Mouse (Mus musculus) kidney, adult 9 months (tissue): ENCODE measurements around the gene Anxa8.
A peak's percentile ranks its signal among the peaks of the same experiment; 100 is the strongest.

Source experiments
- DNase-seq: peaks from one replicate; pipeline ENCODE4 v3.0.0; 2022

Anxa8 gene

DNA sequence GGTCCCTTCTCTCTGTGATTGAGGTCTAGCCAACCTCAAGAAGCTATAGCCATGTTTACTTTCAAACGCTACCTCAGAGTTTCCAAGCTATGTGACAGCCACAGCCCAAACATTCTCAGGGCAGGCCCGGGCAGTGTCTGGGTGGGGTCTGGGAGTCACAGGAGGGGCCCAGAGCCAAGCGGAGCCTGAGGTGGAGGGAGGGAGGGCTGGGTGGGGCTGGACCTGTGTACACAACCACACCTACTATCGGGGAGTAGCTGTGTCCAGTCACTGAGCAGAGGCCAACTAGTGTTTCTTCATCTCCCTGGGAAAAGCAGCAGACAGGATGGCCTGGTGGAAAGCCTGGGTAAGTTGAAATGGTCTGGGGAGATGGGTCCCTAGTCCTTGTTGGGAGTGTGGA is at the start of gene Anxa8:
Anxa8 (plus strand) TSS at position 251 of the 400 bp plus-strand sequence.
- DNase-seq = no peak

DNA sequence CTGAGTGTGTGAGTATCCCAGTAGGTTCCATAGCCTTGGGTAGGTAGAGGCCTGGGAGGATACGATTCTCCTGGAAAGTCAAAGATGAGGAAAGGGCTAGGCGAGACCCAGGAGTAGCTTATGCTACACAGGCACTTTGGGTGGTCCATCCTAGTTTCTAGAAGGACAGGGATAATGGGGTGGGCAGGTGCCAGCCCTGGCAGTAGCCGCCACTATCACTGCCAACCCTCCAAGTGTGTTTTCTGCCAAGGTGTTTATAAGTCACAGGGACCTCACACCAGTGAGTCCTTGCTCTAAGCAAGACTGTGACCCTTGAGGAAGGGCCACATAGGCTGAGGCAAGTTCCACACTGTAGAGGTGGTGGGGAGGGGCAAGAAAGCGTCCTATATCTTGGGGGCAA is 44.5 kb upstream of the Anxa8 start:
- DNase-seq = no peak

DNA sequence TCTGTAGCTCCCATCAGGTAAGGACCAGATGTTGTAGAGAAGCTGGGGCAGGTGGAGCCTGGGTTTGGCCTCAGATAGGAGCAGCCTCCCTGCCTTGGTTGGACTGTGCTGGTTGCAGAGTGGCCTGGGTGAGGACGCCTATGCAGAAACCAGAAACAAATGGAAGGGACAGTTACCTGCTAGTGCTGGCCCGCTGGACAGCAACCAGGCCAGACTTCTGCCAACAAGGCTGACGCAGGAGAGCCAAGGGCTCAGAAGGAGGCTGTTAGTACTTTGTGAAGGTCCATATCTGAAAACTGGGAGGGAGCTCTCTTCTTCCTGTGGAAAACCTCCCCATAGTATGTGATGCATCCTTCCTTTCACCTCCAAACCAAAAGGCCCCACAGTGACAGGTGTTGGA is 42.4 kb upstream of the Anxa8 start:
- DNase-seq = no peak

DNA sequence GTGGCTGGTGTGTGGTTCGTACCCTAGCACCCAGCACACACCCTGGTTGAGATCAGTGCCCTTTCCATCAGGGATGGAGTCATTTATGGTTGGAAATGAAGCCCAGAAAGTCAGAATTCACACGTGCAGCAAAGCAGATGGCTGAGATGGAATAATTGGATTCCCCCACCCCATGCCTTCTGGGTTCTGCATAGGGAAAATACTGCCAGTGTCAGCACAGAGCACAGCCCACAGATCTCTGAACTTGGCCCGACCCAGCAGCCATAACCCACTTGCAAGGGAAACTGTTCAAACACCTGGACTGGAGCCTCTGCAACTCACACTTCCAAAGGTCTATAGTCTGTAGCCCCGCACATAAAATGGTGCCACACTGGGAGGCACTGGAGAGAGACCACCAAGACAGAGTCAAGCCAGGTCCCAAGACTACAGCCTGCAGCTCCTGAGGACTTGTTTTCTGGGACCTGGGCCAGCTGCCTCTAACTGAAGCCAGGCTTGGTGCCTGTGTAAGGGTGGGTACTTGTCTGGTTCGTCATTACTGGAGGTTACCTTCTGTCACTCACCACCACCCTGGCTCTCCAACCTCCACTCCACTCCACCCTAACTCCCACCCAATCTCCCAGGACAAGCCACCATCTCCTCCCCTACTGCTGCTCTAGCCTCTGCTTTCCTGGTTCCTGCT is 35.5 kb upstream of the Anxa8 start:
- no peak for DNase-seq

DNA sequence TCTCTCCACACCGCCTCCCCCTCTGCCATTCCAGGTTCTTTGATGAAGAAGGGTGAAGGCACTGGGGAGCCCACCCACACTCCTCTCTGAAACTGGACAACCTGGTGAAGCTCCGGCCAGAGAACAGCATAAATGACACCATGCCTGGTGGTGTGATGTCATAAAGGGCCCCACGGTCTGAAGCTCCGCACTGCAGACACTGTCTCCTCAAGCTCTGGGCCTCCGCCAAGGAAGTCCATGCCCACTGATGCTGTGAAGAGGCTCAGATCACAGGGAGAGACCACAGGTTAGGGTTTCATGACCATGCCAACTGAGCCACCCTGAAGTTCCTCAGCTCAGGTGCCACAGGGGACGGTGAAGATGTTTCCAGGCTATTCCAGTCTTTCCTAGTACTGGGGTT is 33.3 kb upstream of the Anxa8 start, which contains the start of gene Antxrl:
Antxrl (plus strand) TSS at position 192 of the 400 bp plus-strand sequence.
- DNase-seq = no peak

DNA sequence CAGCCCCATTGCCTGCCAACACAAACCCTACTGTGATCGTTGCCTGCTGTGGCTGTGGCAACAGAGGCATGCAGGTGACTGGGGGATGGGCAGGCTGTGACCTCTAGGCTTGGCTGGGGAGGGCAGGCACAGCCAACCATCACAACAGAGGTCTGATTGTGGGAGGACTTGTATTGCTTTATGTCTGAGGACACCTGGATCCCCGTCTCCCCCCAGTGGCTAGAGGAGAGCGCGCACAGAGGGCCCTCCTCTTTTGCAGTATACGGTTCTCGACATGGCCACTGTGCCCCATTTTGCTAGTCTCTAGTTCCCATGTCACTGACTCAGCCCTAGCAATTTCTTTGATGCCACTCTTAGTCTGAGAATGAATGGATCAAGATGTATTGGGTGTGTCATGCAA is 14.1 kb upstream of the Anxa8 start:
- DNase-seq = no peak

DNA sequence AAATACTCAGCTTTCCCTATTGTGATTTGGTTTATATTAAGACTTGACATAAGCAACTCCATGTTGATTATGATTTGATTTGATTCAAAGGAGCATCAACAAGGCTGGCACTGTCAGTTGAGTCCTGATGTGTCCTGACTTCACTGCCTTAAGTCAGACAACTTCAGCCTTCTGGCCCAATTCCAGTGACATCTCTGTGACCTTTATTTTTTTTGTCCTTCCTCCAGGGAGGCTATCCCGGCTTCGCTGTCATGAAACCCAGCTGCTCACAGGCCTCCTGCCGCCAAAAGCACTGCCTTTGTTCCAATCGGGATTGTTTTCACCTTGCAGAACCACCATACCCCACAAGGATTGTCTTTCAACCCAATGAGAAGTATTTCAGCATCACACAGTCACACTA is 10.4 kb upstream of the Anxa8 start:
- peak; percentile 24 for DNase-seq

DNA sequence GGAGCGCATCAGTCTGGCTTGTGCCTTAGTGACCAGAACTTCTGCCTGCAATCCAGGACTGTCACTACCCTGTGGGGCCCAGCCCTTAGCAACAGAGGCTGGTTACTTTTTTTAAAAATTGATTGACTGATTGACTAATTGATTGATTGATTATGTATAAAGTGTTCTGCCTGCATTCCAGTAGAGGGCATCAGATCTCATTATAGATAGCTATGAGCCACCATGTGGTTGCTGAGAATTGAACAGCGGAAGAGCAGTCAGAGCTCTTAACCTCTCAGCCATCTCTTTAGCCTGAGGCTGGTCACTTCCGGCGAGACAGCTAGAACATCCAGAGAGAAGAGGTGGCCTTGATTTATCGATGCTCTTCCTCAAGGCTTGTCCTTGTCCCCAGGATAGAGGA is 8.6 kb upstream of the Anxa8 start:
- DNase-seq = no peak

DNA sequence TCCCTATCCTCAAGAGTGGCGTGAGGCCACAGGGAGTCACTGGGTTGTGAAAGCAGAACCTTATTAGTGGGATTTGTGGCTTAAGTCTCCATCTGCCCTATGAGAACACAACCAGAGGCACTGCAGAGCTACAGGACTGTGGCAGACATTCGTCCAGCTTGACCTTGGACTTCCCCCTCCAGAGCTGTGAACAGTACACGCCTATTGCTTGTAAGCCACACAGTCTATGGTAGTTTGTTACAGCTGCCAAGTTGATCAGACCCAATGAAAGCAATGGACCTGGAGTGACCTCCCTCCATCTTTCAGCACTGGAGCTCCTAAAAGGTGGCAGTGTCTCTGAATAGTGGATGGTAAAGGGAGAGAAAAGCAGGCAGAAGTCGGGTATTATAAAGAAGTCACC is 7.5 kb upstream of the Anxa8 start:
- no peak for DNase-seq

DNA sequence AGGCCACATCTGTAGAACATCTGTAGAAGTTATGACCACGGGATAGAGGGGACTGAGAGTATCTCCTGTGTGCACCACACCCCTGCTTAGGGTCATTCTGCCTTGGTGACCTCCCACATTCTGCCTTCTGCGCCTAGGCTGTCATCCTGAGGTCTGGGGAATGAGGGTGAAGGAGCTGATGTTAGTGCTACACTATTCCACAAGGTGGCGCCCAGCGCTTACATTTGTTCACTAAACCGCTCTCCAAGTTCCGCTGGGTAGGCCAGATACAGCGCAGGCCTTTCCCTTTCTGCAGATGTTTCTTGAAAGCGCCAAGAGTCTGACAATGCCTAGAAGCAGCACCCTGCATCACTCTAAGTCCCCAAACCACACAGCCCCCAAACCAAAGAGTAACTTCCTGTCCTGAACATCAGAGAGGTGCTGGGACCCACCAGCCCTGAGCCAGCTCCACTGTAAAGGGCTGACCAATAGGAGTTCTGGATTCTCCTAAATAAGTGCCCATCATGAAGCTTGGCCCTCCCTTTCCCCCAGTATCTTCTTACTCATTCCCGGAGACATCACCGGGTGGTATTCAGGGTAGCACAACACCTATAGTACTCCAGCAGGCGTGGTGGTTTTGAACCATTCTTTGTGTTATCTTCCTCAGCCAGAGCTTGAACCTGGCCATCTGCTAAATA is 5.3 kb upstream of the Anxa8 start:
- peak; percentile 65 for DNase-seq

DNA sequence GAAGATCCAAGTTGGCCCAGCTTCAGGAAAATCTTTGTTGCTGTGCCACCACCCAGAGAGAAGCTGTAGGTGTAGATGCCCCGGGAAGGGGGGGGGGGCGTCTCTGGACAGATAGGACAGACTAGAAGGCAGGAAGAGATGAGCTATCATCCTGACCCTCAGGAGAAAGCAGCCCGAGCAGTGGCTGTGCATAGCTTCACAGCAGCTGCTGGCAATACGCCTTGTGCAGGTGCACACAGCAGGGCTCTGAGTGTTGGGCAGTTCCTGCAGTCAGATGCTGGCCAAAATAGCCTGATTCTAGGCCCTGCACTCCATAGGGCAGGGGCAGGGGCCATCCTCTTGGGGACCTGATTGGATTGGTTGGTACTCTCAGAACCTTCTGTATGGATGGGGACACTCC is 1.0 kb downstream of the Anxa8 start:
- DNase-seq = no peak

DNA sequence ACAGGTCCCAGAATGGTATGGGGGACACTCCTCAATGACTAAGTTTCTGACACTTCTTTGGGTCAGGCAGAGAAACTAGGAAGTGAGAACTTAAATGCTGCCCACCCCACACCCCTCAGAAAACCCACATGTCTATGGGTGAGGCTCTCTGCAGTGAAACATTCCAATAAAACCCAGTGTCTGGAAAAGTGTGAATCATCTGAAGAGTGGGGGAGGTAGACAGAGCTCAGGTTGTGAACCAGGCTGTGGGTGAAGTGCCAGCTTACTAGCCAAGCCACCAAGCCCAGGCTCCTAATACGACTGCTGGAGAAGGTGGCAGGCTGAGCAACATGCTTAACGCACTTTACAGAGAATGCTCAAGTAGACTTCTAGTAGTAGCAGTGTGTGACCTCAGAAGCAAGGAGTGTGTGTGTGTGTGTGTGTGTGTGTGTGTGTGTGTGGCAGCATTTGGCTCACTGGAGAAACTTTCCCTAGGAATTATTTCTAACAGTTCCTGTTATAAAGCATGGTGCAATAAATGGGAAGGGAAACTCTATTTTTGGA is 2.1 kb downstream of the Anxa8 start:
- DNase-seq = no peak

DNA sequence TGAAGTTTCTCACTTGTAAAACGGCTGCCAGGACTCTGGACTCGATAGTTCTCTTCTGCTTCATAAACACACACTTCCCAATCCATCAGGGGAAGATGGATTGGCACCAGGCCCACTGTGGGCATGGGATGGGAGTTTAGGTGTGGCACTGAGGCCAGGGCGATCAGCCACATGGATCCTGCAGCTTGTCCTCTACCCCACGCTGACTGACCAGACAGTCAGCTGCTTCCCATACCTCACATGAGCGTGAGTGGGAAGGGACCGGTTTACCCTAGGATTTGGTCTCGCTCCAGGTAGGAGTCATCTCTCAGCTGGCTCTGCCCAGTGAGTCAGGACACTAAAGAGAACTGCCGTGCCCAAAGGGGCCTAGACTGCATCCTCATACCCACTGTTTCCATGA is 4.0 kb downstream of the Anxa8 start:
- no peak for DNase-seq

DNA sequence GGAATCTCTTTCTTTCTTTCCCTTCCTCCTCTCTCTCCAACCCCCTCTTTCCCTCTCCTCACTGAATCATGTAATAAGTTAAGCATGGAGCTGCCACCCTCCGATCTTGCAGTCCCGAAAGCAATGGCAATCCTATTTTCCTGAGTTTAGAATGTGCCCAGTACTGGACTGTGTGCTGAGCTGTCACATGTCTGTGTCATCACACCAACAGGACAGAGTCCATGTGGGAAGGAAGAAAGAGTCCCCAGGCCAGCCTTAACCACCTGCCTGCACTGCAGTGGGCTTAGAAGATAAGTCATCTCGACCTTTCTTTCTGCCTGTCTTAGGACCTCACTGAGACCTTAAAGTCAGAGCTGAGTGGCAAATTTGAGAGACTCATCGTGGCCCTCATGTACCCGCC is 5.7 kb downstream of the Anxa8 start:
- DNase-seq = no peak

DNA sequence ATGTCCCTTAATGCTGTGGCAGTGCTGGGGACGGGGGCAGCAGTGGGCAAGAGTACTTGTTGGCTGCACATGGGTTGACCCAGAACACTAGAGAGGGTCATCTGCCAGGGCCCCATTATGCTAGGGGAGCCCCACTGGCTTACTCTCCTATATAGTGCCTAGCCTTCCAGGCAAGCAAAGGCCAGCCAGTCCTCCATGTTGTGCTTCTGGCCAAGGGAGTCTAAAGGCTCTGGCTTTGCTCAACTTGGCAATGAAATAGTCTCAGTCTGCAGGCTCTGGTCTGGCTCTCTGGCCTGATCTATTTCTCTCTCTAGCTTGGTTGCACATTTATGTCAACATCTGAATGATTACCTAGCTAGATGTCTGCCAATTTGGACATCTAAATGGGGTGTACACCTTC is 7.1 kb downstream of the Anxa8 start:
- DNase-seq = no peak

DNA sequence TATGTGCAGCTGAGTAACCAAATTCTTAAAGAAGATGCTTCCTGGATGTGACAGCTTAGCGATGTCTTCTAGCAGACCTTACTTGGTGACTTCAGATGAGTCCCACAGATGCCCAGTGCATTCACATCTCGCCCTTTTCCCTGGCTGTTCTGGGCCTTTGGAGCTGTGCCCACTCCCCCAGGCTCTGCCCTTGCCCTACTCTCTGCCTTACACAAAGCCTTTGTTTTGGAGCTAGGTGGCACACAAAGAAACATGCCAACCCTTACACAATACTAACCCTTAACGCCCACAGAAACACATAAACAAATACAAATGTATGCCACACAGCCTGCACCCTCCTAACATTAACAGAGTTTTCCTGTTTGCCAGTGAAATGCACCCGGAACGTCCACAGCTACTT is 10.4 kb downstream of the Anxa8 start:
- no peak for DNase-seq

DNA sequence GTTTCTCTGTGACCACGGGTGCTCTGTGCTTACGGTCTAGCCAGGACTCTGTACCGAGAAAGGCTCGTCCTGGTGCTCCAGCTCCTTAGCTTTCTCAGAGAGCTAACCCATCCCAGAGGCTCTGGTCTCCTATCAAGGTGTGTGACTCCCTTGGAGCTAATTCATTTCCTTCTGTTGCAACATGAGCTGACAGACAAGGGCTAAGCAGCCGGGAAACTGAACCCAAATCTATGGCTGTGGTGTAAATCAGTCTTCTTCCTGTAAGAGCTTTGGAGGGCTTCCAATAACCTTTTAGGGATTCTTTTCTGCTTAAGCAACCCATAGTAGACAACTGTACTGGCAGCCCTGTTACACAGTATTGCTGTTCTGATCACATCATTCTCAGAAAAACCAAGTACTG is 16.8 kb downstream of the Anxa8 start, which contains the start of gene A630023A22Rik:
A630023A22Rik (minus strand) TSS at position 154 of the 400 bp plus-strand sequence.
- DNase-seq = no peak

DNA sequence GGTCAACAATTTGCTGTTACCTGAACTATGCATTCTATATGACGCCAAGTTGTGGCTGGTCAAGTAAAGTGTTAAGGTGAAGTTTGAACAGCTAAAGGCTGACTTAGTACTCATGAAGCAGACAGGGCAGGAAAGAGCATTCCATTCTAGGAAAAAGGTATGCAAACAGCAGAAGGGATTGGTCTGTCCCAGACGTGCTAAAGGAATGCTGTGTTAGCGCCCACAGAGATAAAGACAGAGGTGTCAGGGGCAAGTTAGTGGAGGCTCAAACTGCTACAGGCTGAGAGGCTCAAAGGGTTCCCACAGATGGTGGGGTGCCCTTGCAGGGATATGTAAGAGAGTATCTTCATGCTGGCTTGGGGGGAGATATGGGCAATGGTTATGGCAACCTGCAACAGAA is 18.1 kb downstream of the Anxa8 start:
- no peak for DNase-seq

DNA sequence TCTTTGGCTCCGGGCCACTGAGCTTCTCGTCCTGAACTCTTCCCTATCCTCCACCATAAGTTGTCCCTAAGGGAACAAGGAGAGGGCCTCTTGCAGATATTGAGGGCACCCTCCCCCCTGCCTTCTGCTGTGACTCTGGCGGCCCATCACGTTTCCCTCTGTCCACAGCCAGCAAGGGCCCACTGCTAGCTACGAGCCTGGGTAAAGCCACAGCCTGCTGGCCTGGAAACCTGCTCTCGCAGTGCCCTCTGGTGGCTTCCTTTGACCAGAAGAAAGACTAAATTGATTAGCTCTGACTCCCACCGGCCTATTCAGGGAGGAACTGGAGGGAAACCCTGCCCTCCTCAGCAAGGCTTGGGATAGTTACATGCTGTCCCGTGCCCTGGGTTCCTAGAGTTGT is 19.1 kb downstream of the Anxa8 start:
- peak; percentile 71 for DNase-seq

DNA sequence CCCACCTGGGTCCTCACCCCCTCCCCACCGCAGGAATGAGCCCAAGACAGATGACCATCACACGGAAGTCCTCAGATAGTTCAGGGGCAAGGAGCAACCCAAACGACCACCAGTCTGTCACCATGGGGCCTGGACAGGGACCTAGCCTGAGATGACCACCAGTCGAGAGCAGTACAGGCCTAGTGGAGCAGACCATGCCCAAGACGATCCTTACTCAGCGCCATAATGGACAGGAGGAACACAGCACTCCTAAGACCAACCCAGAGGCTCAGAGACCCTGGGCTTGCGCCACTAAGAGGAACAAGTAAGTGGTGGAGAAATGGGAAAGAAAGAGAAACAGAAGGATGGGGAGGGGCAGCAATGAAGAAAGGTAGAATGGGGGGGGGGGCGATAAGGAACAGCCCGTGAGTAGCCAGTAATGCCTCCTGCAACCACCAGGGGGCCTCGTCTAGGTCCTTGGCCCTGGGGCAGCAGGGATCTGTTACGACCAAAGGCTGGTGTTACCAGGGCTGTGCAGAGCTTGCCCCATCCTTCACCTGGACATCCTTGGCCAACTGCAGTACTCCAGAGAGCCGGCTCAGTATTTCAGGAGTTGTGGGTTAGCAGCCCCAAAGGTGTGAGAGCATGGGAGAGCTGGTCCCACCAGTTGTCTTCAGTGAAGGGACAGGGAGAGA is 20.7 kb downstream of the Anxa8 start:
- DNase-seq = peak; percentile 50

DNA sequence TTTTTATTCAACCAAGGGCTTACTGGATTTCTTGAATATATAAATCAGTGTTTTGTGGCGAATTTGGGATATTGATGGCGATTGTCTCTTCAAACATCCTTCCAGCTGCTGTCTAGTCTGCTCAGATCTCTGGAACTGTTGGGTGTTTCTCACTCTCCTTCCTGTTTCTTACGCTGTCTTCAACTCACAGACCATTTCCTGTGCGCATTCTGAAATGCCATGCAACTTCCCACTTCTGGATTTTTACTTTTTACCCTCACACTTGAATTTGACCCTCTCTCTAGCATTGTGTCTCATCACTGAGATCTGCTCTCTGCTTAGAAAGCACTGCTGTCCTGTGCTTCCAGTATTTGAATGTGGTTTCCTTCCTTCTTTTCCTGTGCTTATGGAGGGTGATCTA is 21.8 kb downstream of the Anxa8 start:
- no peak for DNase-seq

DNA sequence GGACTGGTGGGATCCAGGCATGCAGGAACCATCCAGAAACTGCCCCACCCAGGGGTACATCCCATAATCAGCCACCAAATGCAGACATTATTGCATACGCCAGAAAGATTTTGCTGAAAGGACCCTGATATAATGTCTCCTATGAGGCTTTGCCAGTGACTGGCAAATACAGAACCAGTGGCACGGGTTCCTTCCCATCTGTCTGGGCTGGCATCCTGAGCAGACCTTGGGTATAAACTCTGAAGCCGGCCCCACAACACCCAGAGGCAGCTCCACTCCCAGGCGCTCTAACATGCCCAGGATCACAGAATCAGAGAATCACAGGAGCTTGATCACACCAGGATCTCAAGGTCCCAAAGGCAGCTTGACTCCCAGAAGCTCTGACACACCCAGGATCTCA is 28.5 kb downstream of the Anxa8 start:
- DNase-seq = no peak

DNA sequence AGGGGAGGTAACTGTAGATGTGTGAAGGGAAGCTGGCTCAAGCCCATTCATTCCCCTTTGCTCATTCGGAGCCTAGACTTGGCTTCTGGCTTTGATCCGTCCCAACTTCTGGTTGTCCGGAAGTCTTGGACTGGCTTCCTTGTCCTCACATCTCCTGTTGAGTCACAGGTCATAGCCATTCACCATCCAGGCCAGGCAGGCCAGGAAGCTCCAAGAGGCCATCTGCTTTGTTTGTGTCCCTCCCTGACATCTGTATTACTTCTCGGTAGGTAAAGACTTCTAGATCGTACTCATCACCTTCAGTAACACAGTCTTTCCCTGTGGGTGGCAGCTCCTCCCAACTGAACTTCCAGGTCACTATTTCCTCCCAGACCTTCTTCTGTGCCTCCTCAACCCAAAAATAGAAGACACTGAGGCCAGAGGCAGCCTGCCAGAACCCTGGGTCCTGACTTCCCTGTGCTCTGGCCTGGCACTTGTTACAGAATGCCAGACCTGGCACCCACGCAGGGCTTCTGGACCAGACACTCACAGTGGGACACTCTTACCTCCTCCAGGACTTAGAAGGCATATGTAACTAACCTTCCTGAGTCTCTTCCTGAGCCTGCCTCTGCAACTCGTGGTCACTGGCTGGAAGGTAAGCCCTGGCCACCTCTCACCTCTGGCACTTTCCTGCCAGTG is 33.4 kb downstream of the Anxa8 start:
- no peak for DNase-seq
